Mouse (Mus musculus) liver, embryonic 11.5 days (tissue): ENCODE results near the gene Lyrm2. TPM values are rescaled to one million over a fixed set of nuclear protein-coding genes. Genes with fewer than 3 reads are reported as not detected.

Experiments
- ATAC-seq: fragments of 200-750 bp; cut with Nextera tagmentation; replicated peaks from 2 replicates; pipeline ENCODE4 v1.8.0; 2017; ENCODE audit warnings: moderate number of reproducible peaks, mild to moderate bottlenecking, moderate TSS enrichment, moderate library complexity; ENCODE audit not compliant: low FRiP score
- DNase-seq: peaks from one replicate; pipeline ENCODE4 v3.0.0-alpha.2; 2017; ENCODE audit warnings: low spot score
- H3K27ac ChIP-seq: fragments of 300-500 bp; sonication (generic); 2 replicates; pipeline ENCODE4 v1.5.1; 2014; ENCODE audit warnings: mild to moderate bottlenecking, low read depth, low read length, control low read depth
- H3K27me3 ChIP-seq: fragments of 300-500 bp; sonication (generic); replicated peaks from 2 replicates; pipeline ENCODE4 v1.6.1; 2014; ENCODE audit warnings: low read length, mixed read lengths; ENCODE audit not compliant: control insufficient read depth, insufficient read depth
- H3K36me3 ChIP-seq: fragments of 300-500 bp; sonication (generic); 2 replicates; pipeline ENCODE4 v1.6.1; 2014; ENCODE audit warnings: mild to moderate bottlenecking, low read length, moderate library complexity, mixed read lengths; ENCODE audit not compliant: control insufficient read depth, insufficient read depth
- H3K4me1 ChIP-seq: fragments of 300-500 bp; sonication (generic); replicated peaks from 2 replicates; pipeline ENCODE4 v1.6.1; 2014; ENCODE audit warnings: low read length, mixed read lengths; ENCODE audit not compliant: control insufficient read depth, insufficient read depth
- H3K4me2 ChIP-seq: fragments of 300-500 bp; sonication (generic); 2 replicates; pipeline ENCODE4 v1.6.1; 2014; ENCODE audit warnings: mild to moderate bottlenecking, control low read depth, moderate library complexity
- H3K4me3 ChIP-seq: fragments of 300-500 bp; sonication (generic); 2 replicates; pipeline ENCODE4 v1.5.1; 2014; ENCODE audit warnings: low read depth, low read length, control low read depth
- H3K9ac ChIP-seq: fragments of 300-500 bp; sonication (generic); 2 replicates; pipeline ENCODE4 v1.6.1; 2014; ENCODE audit warnings: low read depth, low read length, control low read depth
- H3K9me3 ChIP-seq: fragments of 300-500 bp; sonication (generic); 2 replicates; pipeline ENCODE4 v1.6.1; 2016; ENCODE audit warnings: low read length, inconsistent platforms, mixed read lengths; ENCODE audit not compliant: control insufficient read depth
- WGBS: fragments of 180-500 bp; shearing (Covaris S2); extraction: QIAGEN DNeasy Blood & Tissue Kit; methylation state at CpG from one replicate; pipeline ENCODE4 v1.1.7; 2014; 5-methylcytosine and 5-hydroxymethylcytosine counted together
- polyA plus RNA-seq: library from polyadenylated mRNA; unstranded; fragments of >200 nt; fragmentation: Nextera tagmentation; extraction: Ambion mirVana; gene quantifications from 2 replicates; pipeline ENCODE4 v1.2.1, GENCODE M21; 2014

Lyrm2 gene
- polyA plus RNA-seq, 1 experiment from 2014 or later, result 68.0 TPM

- H3K9ac ChIP-seq, result no peak overlapping the region
- H3K27ac ChIP-seq, result no peak overlapping the region
- H3K9me3 ChIP-seq, result no peaks in the 10 kb centered on the region
- no peaks in the 10 kb centered on the region for H3K27me3 ChIP-seq
- ATAC-seq, result no peak
- no peak for DNase-seq
- no peak overlapping the region for H3K4me2 ChIP-seq
- H3K4me3 ChIP-seq, result no peak overlapping the region
- 93% methylated on average over 4 of the region's 4 CpGs for WGBS
- no peaks in the 10 kb centered on the region; the same call in 1 of the 2 replicates for H3K4me1 ChIP-seq
- no peaks in the 10 kb centered on the region for H3K36me3 ChIP-seq
Measured at GRCm38 (mm10) chr4:32798976-32799375, 1.1 kb upstream of the Lyrm2 start.

GRCm38 (mm10) chr4:32800577-32801170 lies 621 bp downstream of the Lyrm2 start:
- Histone ChIP-seq H3K27ac (peak overlapping the region; percentile 99), H3K9ac (peak overlapping the region; percentile 93), H3K27me3 (no peaks in the 10 kb centered on the region), H3K9me3 (no peaks in the 10 kb centered on the region), H3K4me1 (no peaks in the 10 kb centered on the region; the same call in 1 of the 2 replicates), H3K4me3 (peak overlapping the region; percentile 78), H3K36me3 (no peaks in the 10 kb centered on the region), H3K4me2 (peak overlapping the region; percentile 67)
- no peak; the same call in 1 of the 2 replicates for ATAC-seq
- 16% methylated on average over 9 of the region's 9 CpGs for whole genome bisulfite sequencing
- DNase-seq, result no peak

GRCm38 (mm10) chr4:32817478-32817877 lies 17.4 kb downstream of the Lyrm2 start:
- no peaks in the 10 kb centered on the region for H3K27me3 ChIP-seq
- no peaks in the 10 kb centered on the region for H3K9me3 ChIP-seq
- no peaks in the 10 kb centered on the region for H3K36me3 ChIP-seq
- H3K9ac ChIP-seq, result no peak overlapping the region
- WGBS, result 50% methylated on average over 5 of the region's 5 CpGs
- peaks cover 10% of the 10 kb centered on the region for H3K4me1 ChIP-seq
- H3K4me3 ChIP-seq, result no peak overlapping the region
- H3K4me2 ChIP-seq, result no peak overlapping the region
- H3K27ac ChIP-seq, result no peak overlapping the region
- no peak for DNase-seq
- peak; percentile 70; the same call in 1 of the 2 replicates for ATAC-seq

GRCm38 (mm10) chr4:32820676-32821075 lies 20.6 kb downstream of the Lyrm2 start:
- Histone ChIP-seq H3K4me3 (no peak overlapping the region), H3K27me3 (no peaks in the 10 kb centered on the region), H3K4me2 (no peak overlapping the region), H3K27ac (no peak overlapping the region), H3K9ac (no peak overlapping the region), H3K36me3 (no peaks in the 10 kb centered on the region), H3K9me3 (no peaks in the 10 kb centered on the region), H3K4me1 (peaks cover 10% of the 10 kb centered on the region)
- ATAC-seq (no peak), DNase-seq (no peak)
- 90% methylated on average over 3 of the region's 3 CpGs for WGBS

- H3K36me3 ChIP-seq, result no peaks in the 10 kb centered on the region
- 67% methylated on average over 8 of the region's 8 CpGs for WGBS
- H3K27me3 ChIP-seq, result no peaks in the 10 kb centered on the region
- DNase-seq (no peak), ATAC-seq (no peak)
- peaks cover 16% of the 10 kb centered on the region for H3K4me1 ChIP-seq
- no peak overlapping the region for H3K9ac ChIP-seq
- H3K9me3 ChIP-seq, result no peaks in the 10 kb centered on the region
- H3K4me3 ChIP-seq, result no peak overlapping the region
- H3K27ac ChIP-seq, result no peak overlapping the region
- no peak overlapping the region for H3K4me2 ChIP-seq
Measured at GRCm38 (mm10) chr4:32824254-32824653, 24.2 kb downstream of the Lyrm2 start.

GRCm38 (mm10) chr4:32826925-32827324 lies 26.9 kb downstream of the Lyrm2 start:
- WGBS, result 74% methylated on average over 7 of the region's 7 CpGs
- H3K27ac ChIP-seq, result no peak overlapping the region
- DNase-seq, result no peak
- no peaks in the 10 kb centered on the region for H3K36me3 ChIP-seq
- H3K27me3 ChIP-seq, result no peaks in the 10 kb centered on the region
- H3K4me2 ChIP-seq, result no peak overlapping the region
- H3K9me3 ChIP-seq, result no peaks in the 10 kb centered on the region
- no peak overlapping the region for H3K4me3 ChIP-seq
- H3K9ac ChIP-seq, result no peak overlapping the region
- ATAC-seq, result no peak
- H3K4me1 ChIP-seq, result peaks cover 18% of the 10 kb centered on the region

- no peak overlapping the region for H3K9ac ChIP-seq
- H3K4me2 ChIP-seq, result peak overlapping the region; percentile 47
- H3K27me3 ChIP-seq, result no peaks in the 10 kb centered on the region
- DNase-seq, result no peak
- H3K9me3 ChIP-seq, result no peaks in the 10 kb centered on the region
- no peak overlapping the region for H3K27ac ChIP-seq
- no peak overlapping the region for H3K4me3 ChIP-seq
- 57% methylated on average over 10 of the region's 10 CpGs for WGBS
- no peaks in the 10 kb centered on the region for H3K36me3 ChIP-seq
- H3K4me1 ChIP-seq, result peaks cover 18% of the 10 kb centered on the region
- ATAC-seq, result peak; percentile 82
Measured at GRCm38 (mm10) chr4:32828385-32829077, 28.5 kb downstream of the Lyrm2 start.

GRCm38 (mm10) chr4:32829316-32829715 lies 29.3 kb downstream of the Lyrm2 start:
- ATAC-seq (no peak), DNase-seq (no peak)
- Histone ChIP-seq H3K27ac (no peak overlapping the region), H3K4me1 (peaks cover 18% of the 10 kb centered on the region), H3K4me3 (no peak overlapping the region), H3K27me3 (no peaks in the 10 kb centered on the region), H3K36me3 (no peaks in the 10 kb centered on the region), H3K4me2 (no peak overlapping the region), H3K9me3 (no peaks in the 10 kb centered on the region), H3K9ac (no peak overlapping the region)
- WGBS, result 54% methylated on average over 10 of the region's 10 CpGs
